ENCODE assay signal across 9 mouse cellular contexts in the genomic region with DNA sequence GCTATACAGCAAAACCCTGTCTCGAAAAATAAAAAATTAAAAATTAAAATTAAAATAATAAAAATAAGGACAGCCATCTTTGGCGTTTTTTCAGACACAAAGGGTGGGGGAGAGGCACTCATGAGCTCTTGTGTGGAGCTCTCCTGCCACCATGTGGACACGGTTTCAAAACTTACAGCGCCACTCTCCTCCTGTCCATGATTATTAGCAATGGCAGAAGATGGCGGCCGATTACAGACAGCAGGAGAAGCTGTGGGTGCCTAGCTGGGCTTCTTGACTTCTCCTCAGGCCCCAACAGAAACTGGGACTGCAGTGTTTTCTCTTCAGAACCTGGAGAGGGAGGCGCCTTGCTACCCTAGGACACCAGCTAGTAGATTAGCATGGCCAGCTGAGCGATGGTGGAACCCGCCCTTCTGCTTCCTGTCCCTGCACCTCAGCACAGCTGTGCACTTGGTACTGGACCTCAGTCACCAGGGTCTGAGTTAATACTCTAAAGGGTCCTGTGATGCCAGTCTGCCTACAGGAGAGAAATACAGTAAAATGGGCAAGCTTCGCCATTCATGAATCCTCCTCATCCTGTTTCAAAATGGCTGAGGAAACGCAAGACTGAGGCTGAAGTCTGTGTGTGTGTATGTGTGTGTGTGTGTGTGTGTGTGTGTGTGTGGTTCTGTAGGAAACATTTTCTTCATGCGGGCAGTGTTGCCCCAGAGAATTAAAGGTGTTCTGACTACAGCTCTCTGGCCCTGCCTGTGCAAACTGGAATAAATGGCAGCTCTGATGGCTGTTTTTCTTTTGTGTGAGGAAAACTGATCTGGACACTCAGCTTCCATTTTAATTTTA.
DNase-seq lines count a peak whose midpoint lies in the region; ATAC-seq and TF ChIP-seq lines count a peak whose summit lies in the region.
"Had no signal": no experiment of that assay in that cellular context is flagged by ENCODE, and none has a peak within 500 bp of the region (broad histone marks: within the 10 kb centered on the region; RNA-seq: fewer than 3 reads in every experiment).

No protein-coding gene starts in this region.

- DNase-seq in kidney, postnatal 0 days (ENCODE audit: low spot score), result peak; percentile 9
- no peak for DNase-seq in kidney, postnatal 10 days
- peak; percentile 66 for DNase-seq in MN1 (ENCODE audit: low spot score)
- peak; percentile 38 for DNase-seq in embryonic facial prominence, embryonic 11.5 days (ENCODE audit: low spot score)
- peak; percentile 77 for DNase-seq in lung, postnatal 36 days
- no peak for DNase-seq in yolk sac, embryonic 10.5 days (ENCODE audit: low spot score)

- no peaks in the 10 kb centered on the region for H3K4me1 ChIP-seq in kidney, postnatal 0 days (replicated peaks; ENCODE audit: insufficient read depth, low read length)
- no peaks in the 10 kb centered on the region for H3K4me1 ChIP-seq in embryonic facial prominence, embryonic 11.5 days (ENCODE audit: control insufficient read depth, insufficient read depth, low read length)
- H3K4me1 ChIP-seq in hindbrain, embryonic 15.5 days (replicated peaks), result no peaks in the 10 kb centered on the region

- WGBS in kidney, postnatal 0 days, result 55% methylated on average over 12 of the region's 12 CpGs
- 76% methylated on average over 12 of the region's 12 CpGs for WGBS in embryonic facial prominence, embryonic 11.5 days
- 74% methylated on average over 12 of the region's 12 CpGs for WGBS in hindbrain, embryonic 15.5 days

- no peak overlapping the region for H3K9ac ChIP-seq in kidney, postnatal 0 days (ENCODE audit: low read depth, low read length)
- H3K9ac ChIP-seq in embryonic facial prominence, embryonic 11.5 days (replicated peaks; ENCODE audit: low read length), result no peak overlapping the region
- no peak overlapping the region for H3K9ac ChIP-seq in hindbrain, embryonic 15.5 days

- no peaks in the 10 kb centered on the region for H3K9me3 ChIP-seq in kidney, postnatal 0 days (replicated peaks; ENCODE audit: low read length)
- no peaks in the 10 kb centered on the region for H3K9me3 ChIP-seq in embryonic facial prominence, embryonic 11.5 days (replicated peaks; ENCODE audit: control insufficient read depth, low read length)
- no peaks in the 10 kb centered on the region for H3K9me3 ChIP-seq in hindbrain, embryonic 15.5 days

- 0 out of 2 replicates have a peak overlapping the region, but pooled peaks have one; percentile 27 for H3K4me2 ChIP-seq in kidney, postnatal 0 days (ENCODE audit: low read length)
- no peak overlapping the region for H3K4me2 ChIP-seq in embryonic facial prominence, embryonic 11.5 days (ENCODE audit: low read depth, low read length)
- peak overlapping the region; percentile 39 for H3K4me2 ChIP-seq in hindbrain, embryonic 15.5 days

- H3K36me3 ChIP-seq in kidney, postnatal 0 days (ENCODE audit: insufficient read depth, low read length), result no peaks in the 10 kb centered on the region
- H3K36me3 ChIP-seq in embryonic facial prominence, embryonic 11.5 days (replicated peaks; ENCODE audit: control insufficient read depth, insufficient read depth, low read depth, low read length), result no peaks in the 10 kb centered on the region
- H3K36me3 ChIP-seq in hindbrain, embryonic 15.5 days, result no peaks in the 10 kb centered on the region; the same call in 1 of the 2 replicates

- H3K27me3 ChIP-seq in kidney, postnatal 0 days (ENCODE audit: insufficient read depth, low read length), result no peaks in the 10 kb centered on the region
- H3K27me3 ChIP-seq in embryonic facial prominence, embryonic 11.5 days (ENCODE audit: control insufficient read depth, insufficient read depth, low read length), result no peaks in the 10 kb centered on the region
- no peaks in the 10 kb centered on the region for H3K27me3 ChIP-seq in hindbrain, embryonic 15.5 days

- H3K27ac ChIP-seq in kidney, postnatal 0 days, result no peak overlapping the region
- no peak overlapping the region for H3K27ac ChIP-seq in embryonic facial prominence, embryonic 11.5 days (replicated peaks; ENCODE audit: low read depth, low read length)
- peak overlapping the region; percentile 65 for H3K27ac ChIP-seq in hindbrain, embryonic 15.5 days (replicated peaks)
- H3K27ac ChIP-seq: layer of hippocampus, adult 2 months had no signal

- peak; percentile 67 for TF ChIP-seq CTCF in kidney, postnatal 0 days (IDR thresholded peaks at IDR 0.05; ENCODE audit: low read depth)

- H3K4me3 ChIP-seq in kidney, postnatal 0 days (replicated peaks; ENCODE audit: low read depth, low read length), result no peak overlapping the region
- H3K4me3 ChIP-seq in embryonic facial prominence, embryonic 11.5 days (ENCODE audit: low read depth, low read length), result no peak overlapping the region
- no peak overlapping the region for H3K4me3 ChIP-seq in hindbrain, embryonic 15.5 days
- H3K4me3 ChIP-seq: layer of hippocampus, adult 2 months had no signal

- ATAC-seq in kidney, postnatal 0 days (replicated peaks; ENCODE audit: low FRiP score, low read depth), result no peak
- no peak for ATAC-seq in embryonic facial prominence, embryonic 11.5 days (replicated peaks; ENCODE audit: insufficient number of reproducible peaks, low FRiP score, low TSS enrichment, low read depth)
- ATAC-seq in hindbrain, embryonic 15.5 days (ENCODE audit: low FRiP score, low read depth), result no peak
- no peak for ATAC-seq in frontal cortex, adult (ENCODE audit: low TSS enrichment)

Comparison
In these comparisons a context has a peak if more than half of its experiments do, and no peak if none do; other contexts are left out.
1. DNase-seq: peak in kidney, postnatal 0 days (single experiment), MN1 (single experiment), embryonic facial prominence, embryonic 11.5 days (single experiment) and lung, postnatal 36 days (single experiment); none in kidney, postnatal 10 days (single experiment) and yolk sac, embryonic 10.5 days (single experiment).